Mouse (Mus musculus): Measurements from ENCODE around the gene Gm8279. TPM values are rescaled to one million over a fixed set of nuclear protein-coding genes. Genes with fewer than 3 reads are reported as not detected.
"Not testable (repeated sequence)": the region's sequence is repeated elsewhere in the genome, so short reads cannot be mapped to it uniquely, and the experiment has no call there.

Gene Gm8279
- polyA plus RNA-seq (2014; fragmentation: Nextera tagmentation; extraction: Ambion mirVana): not detected in 2 replicates

DNA sequence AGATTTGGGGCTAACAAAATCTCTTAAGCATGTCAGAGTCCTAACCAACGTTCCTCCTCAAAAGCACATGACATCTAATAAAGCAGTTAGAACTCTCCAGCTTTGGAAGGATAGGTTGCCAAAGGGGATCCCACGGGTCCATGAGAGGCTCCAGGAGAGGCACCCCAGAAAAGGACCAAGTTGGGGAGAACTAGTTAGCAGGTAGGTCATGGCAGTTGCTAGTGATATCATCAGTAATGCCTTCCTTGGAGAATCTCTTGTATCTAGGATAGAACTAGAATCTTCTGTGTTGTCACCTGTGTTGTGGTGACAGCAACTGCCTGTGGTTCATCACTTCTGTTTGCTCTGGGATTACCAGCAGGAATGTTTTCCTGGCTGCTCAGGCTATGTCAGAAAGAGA lies at the start of gene Gm8279:
Gene Gm8279, plus strand, starts transcription at position 301 of the 400 bp plus-strand sequence.
- not testable (repeated sequence) for H3K36me3 ChIP-seq (ENCODE audit: control insufficient read depth, insufficient read depth, low read length); H3K4me1 ChIP-seq (replicated peaks; ENCODE audit: control insufficient read depth, insufficient read depth, low read length); H3K9ac ChIP-seq (ENCODE audit: low read depth, low read length); ATAC-seq (replicated peaks; ENCODE audit: low FRiP score); DNase-seq (ENCODE audit: low spot score); H3K9me3 ChIP-seq (ENCODE audit: control insufficient read depth, low read length); H3K27me3 ChIP-seq (replicated peaks; ENCODE audit: control insufficient read depth, insufficient read depth, low read length); H3K4me2 ChIP-seq; H3K27ac ChIP-seq (ENCODE audit: low read depth, low read length); H3K4me3 ChIP-seq (ENCODE audit: low read depth, low read length)
- WGBS: 80% methylated on average over 2 of the region's 2 CpGs

DNA sequence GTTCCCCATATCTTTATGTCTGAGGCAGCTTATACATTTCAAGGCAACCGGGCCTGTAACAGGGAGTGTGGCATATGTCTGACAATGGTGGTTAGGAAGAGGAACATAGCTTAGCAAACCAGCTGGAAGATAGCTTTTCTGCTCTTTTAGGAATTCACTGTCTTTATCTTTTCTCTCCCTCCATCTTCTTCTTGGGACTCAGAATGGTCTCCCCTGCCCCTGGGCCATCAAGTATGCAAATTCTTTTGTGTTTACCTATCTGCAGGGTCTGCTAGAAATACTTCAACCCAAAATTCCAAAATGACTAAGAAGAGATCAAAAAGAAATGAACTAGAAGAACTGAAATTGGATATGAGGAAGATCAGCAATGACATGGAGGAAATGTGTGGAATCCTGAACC lies 32.9 kb downstream of the Gm8279 start, which contains the start of gene Gm3317:
Gene Gm3317, plus strand, starts transcription at position 301 of the 400 bp plus-strand sequence.
- not testable (repeated sequence) for H3K4me1 ChIP-seq (replicated peaks; ENCODE audit: control insufficient read depth, insufficient read depth, low read length)

DNA sequence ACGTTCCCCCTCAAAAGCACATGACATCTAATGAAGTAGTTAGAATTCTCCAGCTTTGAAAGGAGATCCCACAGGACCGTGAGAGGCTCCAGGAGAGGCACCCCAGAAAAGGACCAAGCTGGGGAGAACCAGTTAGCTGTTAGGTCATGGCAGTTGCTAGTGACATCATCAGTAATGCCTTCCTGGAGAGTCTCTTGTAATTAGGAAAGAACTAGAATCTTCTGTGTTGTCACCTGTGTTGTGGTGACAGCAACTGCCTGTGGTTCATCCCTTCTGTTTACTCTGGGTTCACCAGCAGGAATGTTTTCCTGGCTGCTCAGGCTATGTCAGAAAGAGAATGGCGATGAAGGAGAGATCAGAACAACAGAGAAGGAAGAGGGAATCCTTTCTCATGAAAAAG lies 54.2 kb downstream of the Gm8279 start, which contains the start of gene Gm8271:
Gene Gm8271, plus strand, starts transcription at position 301 of the 400 bp plus-strand sequence.
- H3K27ac ChIP-seq (ENCODE audit: low read depth, low read length); H3K4me1 ChIP-seq (replicated peaks; ENCODE audit: control insufficient read depth, insufficient read depth, low read length); H3K36me3 ChIP-seq (ENCODE audit: control insufficient read depth, insufficient read depth, low read length); H3K4me3 ChIP-seq (ENCODE audit: low read depth, low read length); H3K4me2 ChIP-seq; H3K9me3 ChIP-seq (ENCODE audit: control insufficient read depth, low read length); ATAC-seq (replicated peaks; ENCODE audit: low FRiP score); H3K9ac ChIP-seq (ENCODE audit: low read depth, low read length); H3K27me3 ChIP-seq (replicated peaks; ENCODE audit: control insufficient read depth, insufficient read depth, low read length); DNase-seq (ENCODE audit: low spot score): not testable (repeated sequence)
- WGBS: no CpG with 5 or more reads among the region's 3 CpGs

More for the DNA sequence above, 32.9 kb downstream of the Gm8279 start, which contains the start of gene Gm3317:
- H3K36me3 ChIP-seq (ENCODE audit: control insufficient read depth, insufficient read depth, low read length); H3K27me3 ChIP-seq (replicated peaks; ENCODE audit: control insufficient read depth, insufficient read depth, low read length); ATAC-seq (replicated peaks; ENCODE audit: low FRiP score); H3K27ac ChIP-seq (ENCODE audit: low read depth, low read length); H3K4me2 ChIP-seq; H3K9ac ChIP-seq (ENCODE audit: low read depth, low read length); H3K4me3 ChIP-seq (ENCODE audit: low read depth, low read length); H3K9me3 ChIP-seq (ENCODE audit: control insufficient read depth, low read length); DNase-seq (ENCODE audit: low spot score): not testable (repeated sequence)
- WGBS: no CpG with 5 or more reads among the region's 1 CpGs

Other genes with a start within 250 kb of the Gm8279 start
- not detected in 2 replicates for gene Gm3278, start 239.1 kb upstream of the Gm8279 start, polyA plus RNA-seq (2014; fragmentation: Nextera tagmentation; extraction: Ambion mirVana)
- not detected in 2 replicates for gene Gm8297, start 147.6 kb upstream of the Gm8279 start, polyA plus RNA-seq (2014; fragmentation: Nextera tagmentation; extraction: Ambion mirVana)
- gene Gm3298, start 115.6 kb upstream of the Gm8279 start, polyA plus RNA-seq (2014; fragmentation: Nextera tagmentation; extraction: Ambion mirVana): not detected in 2 replicates
- not detected in 2 replicates for gene 4930555G01Rik, start 80.9 kb upstream of the Gm8279 start, polyA plus RNA-seq (2014; fragmentation: Nextera tagmentation; extraction: Ambion mirVana)
- gene Gm8281, start 60.5 kb upstream of the Gm8279 start, polyA plus RNA-seq (2014; fragmentation: Nextera tagmentation; extraction: Ambion mirVana): 0.35 and 0.38 TPM in 2 replicates
- not detected in 2 replicates for gene Gm3317, start 33.0 kb downstream of the Gm8279 start, polyA plus RNA-seq (2014; fragmentation: Nextera tagmentation; extraction: Ambion mirVana)
- not detected in 2 replicates for gene Gm8271, start 54.3 kb downstream of the Gm8279 start, polyA plus RNA-seq (2014; fragmentation: Nextera tagmentation; extraction: Ambion mirVana)
- not detected in 2 replicates for gene Gm3526, start 129.1 kb downstream of the Gm8279 start, polyA plus RNA-seq (2014; fragmentation: Nextera tagmentation; extraction: Ambion mirVana)
- not detected in 2 replicates for gene Gm3542, start 203.4 kb downstream of the Gm8279 start, polyA plus RNA-seq (2014; fragmentation: Nextera tagmentation; extraction: Ambion mirVana)